Mouse (Mus musculus) liver, postnatal 0 days (tissue): ENCODE results near the gene 1110032F04Rik.

ENCODE experiments used
- CTCF ChIP-seq: sonication (generic); IDR thresholded peaks from 2 replicates; pipeline ENCODE4 v1.5.1; 2016; ENCODE audit warnings: antibody characterized with exemption, low read depth
- EP300 ChIP-seq: IDR thresholded peaks from 2 replicates; pipeline ENCODE4 v1.6.1; 2016; ENCODE audit warnings: antibody characterized with exemption, low read depth, mild to moderate bottlenecking

GRCm38 (mm10) chr3:68874079-68874478, 4.7 kb downstream of the 1110032F04Rik start:
- TF ChIP-seq CTCF (no peak), EP300 (no peak)
